Mouse (Mus musculus) frontal cortex, postnatal 10 days (tissue): ENCODE results near the gene Ice1.

ENCODE experiments used
- DNase-seq, 2 experiments: peaks; one replicate each; pipeline ENCODE4 v3.0.0; 2022; ENCODE audit warnings: low spot score in 2 of 2, mixed read lengths in 1 of 2

Gene Ice1

DNA sequence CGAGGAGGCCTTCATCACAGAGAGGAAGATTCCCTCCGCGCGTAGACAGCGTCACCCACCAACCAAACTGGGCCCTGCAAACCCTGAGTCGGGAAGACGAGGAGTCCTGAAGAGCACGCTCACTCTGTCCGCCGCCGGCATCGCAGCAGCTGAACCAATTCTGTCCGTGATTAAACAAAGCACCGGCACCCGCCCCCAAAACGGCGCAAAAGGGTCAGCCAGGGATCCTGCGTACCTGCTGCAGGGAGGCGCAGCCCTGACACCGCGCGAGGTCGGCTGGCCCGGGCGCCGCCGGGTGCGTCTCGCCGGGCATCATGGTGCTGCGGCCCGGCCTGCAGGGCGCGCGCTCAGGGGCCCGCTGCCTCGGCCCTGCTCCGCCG, at the start of gene Ice1:
Ice1 (minus strand) TSS at position 353 of the 380 bp plus-strand sequence.
- DNase-seq, result peak in 1 of 2 experiments; percentile 27

DNA sequence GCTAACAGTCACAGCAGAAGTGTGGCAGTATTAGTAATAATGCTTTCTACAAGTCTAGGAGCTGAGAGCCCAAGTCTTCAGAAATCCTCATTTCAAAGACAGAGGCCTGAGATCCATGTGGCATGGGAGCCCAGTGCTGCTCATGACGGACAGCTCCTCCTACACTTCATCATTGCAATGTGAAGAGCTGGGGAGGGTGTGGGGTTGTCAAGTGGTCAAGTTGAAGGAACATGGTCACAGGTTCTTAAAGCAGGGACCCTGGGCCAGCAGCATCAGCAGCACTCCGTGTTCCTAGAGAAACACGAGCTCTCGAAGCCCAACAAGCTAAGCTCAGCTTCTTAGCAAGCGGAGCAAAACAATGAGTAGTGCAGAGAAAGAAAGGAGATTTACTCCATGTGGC, 48.4 kb upstream of the Ice1 start:
- DNase-seq, result no peak

DNA sequence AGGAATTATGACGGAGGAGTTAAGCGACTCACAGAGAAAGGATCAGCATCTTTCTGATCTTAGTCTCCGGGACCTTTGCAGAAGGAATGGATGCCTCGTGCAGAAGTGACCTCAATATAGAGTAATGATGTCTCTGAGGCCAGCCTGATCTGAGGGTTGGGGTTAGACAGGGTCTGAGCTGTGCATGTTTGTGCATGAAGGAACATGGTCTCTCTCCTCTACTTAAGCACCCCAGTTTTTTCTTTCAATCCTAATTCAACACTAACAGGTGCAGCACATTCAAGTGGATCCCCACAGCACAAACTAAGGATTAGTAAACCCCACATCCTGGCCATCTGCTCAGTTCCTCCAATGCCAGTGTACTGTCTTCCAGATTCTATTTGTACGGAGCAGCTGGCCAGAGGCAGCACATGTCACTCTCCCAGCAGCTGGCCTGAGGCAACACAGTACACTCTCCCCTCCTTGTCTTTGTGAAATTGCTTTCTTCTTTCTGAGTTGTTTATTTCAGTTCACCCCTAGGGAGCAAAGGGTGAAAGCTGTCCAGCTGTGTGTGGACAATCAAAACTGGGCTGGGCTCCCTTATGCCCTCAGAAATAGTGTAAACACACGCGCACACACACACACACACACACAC, 47.7 kb upstream of the Ice1 start:
- no peak for DNase-seq

DNA sequence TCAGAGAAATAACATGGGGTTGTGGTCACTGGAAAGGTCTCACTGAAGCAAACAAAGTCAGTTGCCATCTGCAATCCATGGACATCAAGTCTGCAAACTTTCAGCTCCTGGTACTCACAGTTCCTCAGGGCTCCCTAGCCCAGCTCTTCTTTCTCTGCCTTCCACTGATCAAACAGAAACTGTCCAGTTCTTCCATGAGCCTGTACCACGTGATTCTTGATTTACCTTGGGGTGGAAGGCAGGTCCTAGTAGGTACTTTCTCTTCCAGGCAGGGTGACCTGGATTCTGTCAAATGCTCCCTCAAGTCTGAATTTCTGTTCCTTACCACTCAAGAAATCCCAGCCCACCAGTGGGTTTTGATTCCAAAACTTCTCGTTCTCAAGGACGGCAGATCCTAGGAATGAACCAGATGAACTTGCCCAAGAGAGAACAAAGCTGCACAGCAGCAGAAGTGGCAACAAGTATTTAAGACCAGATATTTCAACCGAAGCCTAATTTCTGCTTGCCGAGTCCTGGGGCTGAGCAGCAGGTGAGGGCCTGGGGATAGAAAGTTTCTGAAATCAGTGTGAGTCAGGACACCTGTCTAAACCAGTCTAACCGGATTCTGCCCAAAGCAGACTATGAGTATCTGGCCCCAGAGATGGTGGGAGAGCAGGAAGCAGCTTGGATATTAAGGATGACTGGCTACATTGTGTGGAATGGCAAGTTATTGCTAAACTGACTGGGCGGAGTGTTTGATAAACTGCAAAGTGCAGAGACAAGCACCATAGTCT, 44.2 kb upstream of the Ice1 start:
- no peak for DNase-seq

- DNase-seq, result no peak
Observed at GRCm38 (mm10) chr13:70680316-70680715, 42.9 kb upstream of the Ice1 start.

GRCm38 (mm10) chr13:70677689-70678088, 40.3 kb upstream of the Ice1 start:
- DNase-seq, result no peak

- no peak for DNase-seq
Observed at GRCm38 (mm10) chr13:70676243-70677183, 39.1 kb upstream of the Ice1 start.

DNA sequence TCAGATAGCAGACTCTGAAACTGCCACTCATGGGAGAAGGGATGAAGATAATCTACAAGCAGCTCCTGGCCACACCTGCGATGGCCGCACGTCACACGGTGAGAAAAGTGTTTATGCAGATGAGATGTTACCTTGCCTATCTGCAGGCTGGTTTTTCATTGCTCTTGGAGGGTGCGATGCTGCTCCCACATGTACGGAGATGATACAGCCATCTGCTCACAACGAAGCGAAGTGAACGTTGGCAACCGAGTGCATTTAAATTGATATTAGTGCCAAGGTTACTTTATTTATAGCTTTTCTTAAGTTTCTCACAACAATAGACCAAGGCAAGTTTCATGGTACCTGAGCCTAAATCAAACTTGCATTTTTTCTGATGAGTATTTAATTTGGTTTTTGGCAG, 37.6 kb upstream of the Ice1 start:
- no peak for DNase-seq

DNA sequence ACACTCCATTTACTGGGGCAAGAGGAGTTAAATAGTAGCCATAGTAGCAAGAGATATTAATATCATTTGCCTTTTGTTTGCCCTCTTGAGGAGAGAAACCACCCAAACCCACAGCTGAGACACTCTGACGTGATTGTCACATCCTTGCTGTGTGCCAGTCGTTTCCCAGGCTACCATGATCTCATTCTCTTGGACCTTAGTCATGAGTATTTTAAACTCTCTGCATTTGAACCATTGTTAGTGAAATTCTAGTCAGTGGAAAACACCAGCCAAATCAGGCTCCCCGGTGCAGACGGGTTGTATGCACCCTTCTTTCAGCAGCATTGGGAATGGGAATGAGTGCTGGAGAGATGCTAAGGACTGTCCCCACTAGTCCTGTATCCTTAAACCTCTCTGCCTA, 32.6 kb upstream of the Ice1 start:
- DNase-seq, result no peak

GRCm38 (mm10) chr13:70659715-70660114, 22.3 kb upstream of the Ice1 start:
- no peak for DNase-seq

DNA sequence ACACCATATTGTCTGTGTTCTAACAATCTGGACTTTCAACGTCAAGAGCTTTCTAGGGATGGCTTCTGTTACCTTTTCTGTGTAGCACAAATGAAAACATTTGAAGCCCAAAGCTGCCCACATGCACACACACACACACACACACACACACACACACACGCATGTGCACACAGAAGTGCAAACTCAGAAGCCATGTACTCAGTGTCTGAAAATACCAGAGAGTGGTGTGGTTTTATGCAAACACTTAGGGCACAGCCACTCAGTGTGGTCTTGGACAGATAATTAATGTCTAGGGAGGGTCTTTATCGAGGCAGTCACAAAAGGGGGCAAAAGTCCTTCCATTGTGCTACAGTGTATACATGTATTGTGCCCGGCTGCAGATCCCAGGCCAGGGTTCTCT, 19.3 kb upstream of the Ice1 start:
- no peak for DNase-seq

DNA sequence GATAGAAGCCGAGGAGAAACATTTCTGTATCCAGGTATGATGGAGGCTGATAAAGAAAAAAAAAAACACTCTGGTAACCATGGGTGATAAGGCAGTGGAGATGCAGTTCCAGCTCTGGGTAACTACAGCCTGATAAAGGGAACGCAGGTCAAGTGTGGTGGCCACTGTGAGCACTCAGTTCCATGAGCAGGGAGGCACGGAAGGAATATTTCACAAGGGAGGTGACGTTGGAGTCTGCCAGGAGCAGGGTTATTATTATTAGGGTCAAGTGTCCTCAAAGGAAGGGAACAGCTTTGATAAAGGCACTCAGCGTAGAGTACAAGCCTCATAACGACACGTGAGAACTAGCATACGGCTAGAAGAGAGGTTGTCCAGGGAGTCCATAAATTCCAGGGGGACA, 18.9 kb upstream of the Ice1 start:
- DNase-seq, result no peak

GRCm38 (mm10) chr13:70655570-70655969, 18.1 kb upstream of the Ice1 start:
- DNase-seq, result no peak

- no peak for DNase-seq
Observed at GRCm38 (mm10) chr13:70654091-70654770, 16.8 kb upstream of the Ice1 start.

DNA sequence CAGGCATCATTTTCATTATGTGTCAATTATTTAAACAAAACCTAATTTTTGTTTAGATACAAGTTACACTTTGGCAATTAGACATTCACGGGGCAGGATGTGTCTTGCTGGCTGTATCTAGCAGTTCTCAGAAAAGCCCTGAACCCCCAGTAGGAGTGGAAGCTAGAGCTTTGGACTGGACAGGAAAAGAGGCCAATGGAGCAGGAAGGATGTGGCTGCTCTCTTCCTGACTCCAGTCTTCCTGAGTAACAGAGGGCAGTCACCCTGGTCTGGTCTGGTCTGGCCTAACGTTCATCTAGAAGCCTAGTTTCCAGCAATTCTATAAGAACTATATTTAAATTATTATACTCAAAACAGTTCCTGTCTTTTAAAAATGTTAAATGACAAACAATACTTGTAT, 16.0 kb upstream of the Ice1 start:
- DNase-seq, result no peak

DNA sequence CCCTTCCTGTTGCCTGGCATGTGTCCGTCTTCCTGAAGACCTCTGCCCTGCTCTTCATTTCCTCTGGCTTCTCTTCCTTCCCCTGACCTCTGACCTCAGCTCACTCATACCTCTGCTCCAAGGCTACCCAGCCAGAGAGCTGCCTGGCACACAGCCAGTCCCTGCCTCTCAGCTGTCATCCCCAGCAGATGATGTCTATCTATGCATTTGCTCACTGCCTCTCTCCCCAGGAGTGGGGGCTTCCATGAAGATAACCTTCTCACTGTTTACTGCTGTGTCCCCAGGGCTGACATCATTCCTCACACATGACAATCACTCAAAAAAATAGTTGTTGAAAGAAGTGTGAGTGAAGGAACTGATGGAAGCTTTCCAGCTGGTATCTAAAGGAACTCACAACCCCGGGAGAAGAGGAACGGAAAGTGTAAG, 12.6 kb upstream of the Ice1 start:
- no peak for DNase-seq

GRCm38 (mm10) chr13:70645968-70646505, 8.6 kb upstream of the Ice1 start:
- no peak for DNase-seq

GRCm38 (mm10) chr13:70644083-70644462, 6.6 kb upstream of the Ice1 start:
- no peak for DNase-seq

GRCm38 (mm10) chr13:70643408-70644082, 6.1 kb upstream of the Ice1 start:
- DNase-seq, result peak in 1 of 2 experiments; percentile 45

DNA sequence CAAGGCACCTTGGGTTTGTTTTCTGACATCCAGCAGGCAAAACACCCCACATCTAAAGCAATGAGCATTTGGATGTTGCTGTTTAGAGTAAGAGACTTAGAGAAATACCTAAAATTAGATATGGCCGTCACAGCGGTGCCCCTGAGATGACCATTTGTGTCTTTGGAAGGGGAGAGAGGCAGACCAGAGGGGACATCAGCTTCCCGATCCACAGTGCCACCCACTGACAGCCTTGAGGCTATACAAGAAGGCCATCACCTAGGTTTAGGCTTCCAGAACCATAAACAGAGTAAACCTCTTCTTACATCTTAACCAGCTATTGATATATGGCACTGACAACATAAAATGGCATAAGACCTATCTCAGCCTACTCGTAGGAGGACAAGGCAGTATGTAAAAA, 4.5 kb upstream of the Ice1 start:
- DNase-seq, result no peak

- no peak for DNase-seq
Observed at GRCm38 (mm10) chr13:70641381-70641780, 3.9 kb upstream of the Ice1 start.
